Mouse (Mus musculus): Measurements from ENCODE around the gene Cyp1a1. TPM values are rescaled to one million over a fixed set of nuclear protein-coding genes. Genes with fewer than 3 reads are reported as not detected.

Gene Cyp1a1
- polyA plus RNA-seq, 1 experiment from 2014 or later = 0.19 TPM

DNA sequence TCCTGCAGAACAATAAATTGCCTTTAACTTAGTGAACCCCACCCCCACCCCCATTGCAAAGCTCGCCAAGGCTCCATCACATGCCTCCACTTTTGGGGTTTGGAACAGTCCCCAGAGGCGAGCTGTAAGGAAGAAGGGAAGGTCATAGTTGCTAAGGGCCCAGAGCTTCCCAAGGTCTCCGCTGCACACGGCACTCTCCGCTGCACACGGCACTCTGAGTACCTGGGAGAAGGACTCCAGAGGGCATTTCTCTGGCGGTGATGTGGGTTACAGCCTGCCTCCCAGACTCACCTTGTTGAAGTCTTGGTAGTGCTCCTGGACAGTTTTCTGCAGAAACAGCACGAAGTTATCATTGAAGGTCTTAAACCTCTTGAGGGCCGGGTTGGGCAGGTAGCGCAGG is 6.3 kb upstream of the Cyp1a1 start:
- H3K27ac ChIP-seq = no peak overlapping the region
- ATAC-seq = no peak
- WGBS (ENCODE audit: insufficient replicate concordance) = 68% methylated on average over 10 of the region's 10 CpGs

DNA sequence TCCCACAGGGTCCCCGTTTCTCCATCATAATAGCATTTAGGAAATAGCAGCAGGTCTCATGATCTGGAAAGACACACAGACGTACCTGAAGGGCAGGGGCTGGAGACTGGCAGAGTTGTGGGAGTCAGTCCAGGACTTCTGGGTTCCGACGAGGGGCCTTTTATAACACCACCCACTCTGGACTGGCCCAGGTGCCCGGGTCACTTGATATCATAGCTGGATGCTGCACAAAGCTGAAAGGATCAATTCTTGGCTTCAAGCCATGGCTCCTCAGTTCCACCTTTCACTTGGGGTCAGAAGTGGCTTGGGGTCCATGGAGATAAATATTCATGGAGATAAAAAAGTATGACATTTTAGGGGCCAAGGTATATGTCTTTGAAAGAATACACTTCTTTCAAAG is 4.2 kb upstream of the Cyp1a1 start, which contains the start of gene Cyp1a2:
Cyp1a2 (minus strand) TSS at position 184 of the 400 bp plus-strand sequence.
- WGBS (ENCODE audit: insufficient replicate concordance) = 55% methylated on average over 5 of the region's 5 CpGs

More for the DNA sequence above, 6.3 kb upstream of the Cyp1a1 start:
- H3K9ac ChIP-seq = no peak overlapping the region
- no peaks in the 10 kb centered on the region for H3K4me1 ChIP-seq
- H3K4me2 ChIP-seq = no peak overlapping the region
- no peaks in the 10 kb centered on the region for H3K36me3 ChIP-seq
- H3K27me3 ChIP-seq (replicated peaks) = peaks cover 23% of the 10 kb centered on the region
- H3K9me3 ChIP-seq (replicated peaks) = no peaks in the 10 kb centered on the region
- H3K4me3 ChIP-seq = no peak overlapping the region

DNA sequence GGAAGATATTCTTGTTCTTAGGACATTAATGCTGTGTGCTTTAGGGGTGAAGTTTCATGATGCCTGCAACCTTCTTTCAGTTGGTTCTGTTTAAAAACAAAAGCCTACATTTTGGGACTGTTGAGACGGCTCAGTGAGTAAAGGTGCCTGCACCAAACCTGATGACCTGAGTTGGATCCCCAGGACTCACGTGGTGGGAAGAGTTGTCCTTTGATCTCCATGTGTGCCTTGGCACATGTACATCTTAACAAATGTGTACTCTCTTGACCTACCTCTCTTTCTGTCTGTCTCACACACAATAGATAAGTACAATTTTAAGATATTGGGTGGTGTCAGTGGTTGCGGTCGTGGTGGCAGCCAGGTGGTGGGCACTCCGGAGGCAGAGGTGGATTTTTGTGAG is 1.7 kb upstream of the Cyp1a1 start:
- Histone ChIP-seq H3K27ac (no peak overlapping the region), H3K4me2 (no peak overlapping the region), H3K36me3 (no peaks in the 10 kb centered on the region), H3K9ac (no peak overlapping the region), H3K4me1 (peaks cover 14% of the 10 kb centered on the region; the same call in 1 of the 2 replicates), H3K27me3 (replicated peaks) (peaks cover 20% of the 10 kb centered on the region), H3K9me3 (replicated peaks) (no peaks in the 10 kb centered on the region), H3K4me3 (no peak overlapping the region)
- WGBS (ENCODE audit: insufficient replicate concordance) = 70% methylated on average over 5 of the region's 5 CpGs
- no peak for ATAC-seq

More for the DNA sequence above, 4.2 kb upstream of the Cyp1a1 start, which contains the start of gene Cyp1a2:
- Histone ChIP-seq H3K27me3 (replicated peaks) (peaks cover 23% of the 10 kb centered on the region), H3K4me1 (peaks cover 12% of the 10 kb centered on the region; the same call in 1 of the 2 replicates), H3K9me3 (replicated peaks) (no peaks in the 10 kb centered on the region), H3K9ac (no peak within 1 kb of the TSS), H3K4me2 (no peak within 1 kb of the TSS), H3K4me3 (no peak within 1 kb of the TSS), H3K27ac (no peak within 1 kb of the TSS), H3K36me3 (no peaks in the 10 kb centered on the region)
- ATAC-seq = no peak

DNA sequence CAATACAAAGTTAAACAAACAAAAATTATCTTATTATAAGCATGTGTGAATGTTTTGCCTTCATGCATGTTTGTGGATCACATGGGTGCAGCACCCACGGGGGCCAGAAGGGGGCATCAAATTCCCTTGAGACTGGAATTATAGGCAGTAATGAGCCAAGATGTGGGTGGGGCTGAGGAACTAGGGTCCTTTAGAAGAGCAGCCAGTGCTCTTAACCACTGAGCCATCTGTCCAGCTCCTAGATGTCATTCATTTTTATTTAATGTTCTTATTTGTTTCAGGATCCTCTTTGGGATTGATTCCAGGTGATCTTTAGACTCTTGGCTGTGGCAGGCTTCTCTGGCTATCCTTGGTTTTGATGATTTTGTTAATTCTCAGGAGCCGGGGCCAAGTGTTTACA is 430 bp downstream of the Cyp1a1 start:
- ATAC-seq = no peak
- H3K9me3 ChIP-seq (replicated peaks) = no peaks in the 10 kb centered on the region
- no peak overlapping the region for H3K9ac ChIP-seq
- H3K27ac ChIP-seq = no peak overlapping the region
- no peak overlapping the region for H3K4me2 ChIP-seq
- no peak overlapping the region for H3K4me3 ChIP-seq
- 43% methylated on average over 2 of the region's 2 CpGs for WGBS (ENCODE audit: insufficient replicate concordance)
- no peaks in the 10 kb centered on the region for H3K36me3 ChIP-seq
- H3K27me3 ChIP-seq (replicated peaks) = peaks cover 18% of the 10 kb centered on the region
- H3K4me1 ChIP-seq = peaks cover 14% of the 10 kb centered on the region; the same call in 1 of the 2 replicates

DNA sequence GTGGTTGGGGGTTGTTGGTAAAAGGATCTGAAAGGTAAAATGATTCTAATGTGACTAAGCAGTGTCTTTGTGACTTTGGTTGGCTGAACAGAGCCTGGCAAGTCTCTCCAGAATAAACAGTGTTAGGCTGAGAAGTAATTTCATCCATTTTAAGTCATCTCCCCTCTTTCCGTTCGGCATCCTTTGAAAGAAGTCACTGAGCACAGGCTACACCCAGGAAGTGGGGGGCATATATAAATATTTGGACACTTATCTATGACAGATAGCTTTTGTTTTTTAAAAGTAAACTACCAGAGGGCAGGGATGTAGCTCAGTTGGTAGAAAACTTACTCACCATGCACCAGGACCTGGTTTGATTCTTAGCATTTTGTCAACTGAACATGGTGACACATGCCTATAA is 878 bp downstream of the Cyp1a1 start:
- WGBS (ENCODE audit: insufficient replicate concordance) = 72% methylated on average over 2 of the region's 2 CpGs
- H3K9ac ChIP-seq = no peak overlapping the region
- no peaks in the 10 kb centered on the region for H3K9me3 ChIP-seq (replicated peaks)

DNA sequence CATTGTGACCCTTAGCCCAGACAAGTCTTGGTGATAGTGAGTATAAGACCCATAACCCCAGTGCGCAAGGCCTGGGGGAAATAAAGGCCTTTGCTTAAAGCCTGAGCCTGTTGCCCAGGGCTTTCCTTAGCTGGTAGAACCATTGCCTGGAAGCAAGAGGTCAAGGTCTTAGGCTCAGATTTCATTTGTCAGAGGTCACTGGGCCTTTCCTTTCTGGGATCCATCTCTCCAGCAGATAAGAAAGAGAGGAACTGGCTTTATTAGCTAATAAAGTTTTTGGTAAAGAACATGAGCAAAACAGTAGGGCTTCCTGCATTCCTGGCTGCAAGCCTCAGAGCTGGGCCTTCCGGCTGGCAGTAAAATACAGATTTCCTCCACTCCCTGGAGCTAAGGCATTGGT is 6.4 kb downstream of the Cyp1a1 start:
- 80% methylated on average over 2 of the region's 2 CpGs for WGBS (ENCODE audit: insufficient replicate concordance)
- no peak for ATAC-seq
- H3K27me3 ChIP-seq (replicated peaks) = peaks cover 64% of the 10 kb centered on the region

More for the DNA sequence above, 878 bp downstream of the Cyp1a1 start:
- peaks cover 17% of the 10 kb centered on the region for H3K27me3 ChIP-seq (replicated peaks)
- H3K36me3 ChIP-seq = no peaks in the 10 kb centered on the region
- no peak overlapping the region for H3K4me3 ChIP-seq
- H3K27ac ChIP-seq = no peak overlapping the region
- no peak overlapping the region for H3K4me2 ChIP-seq
- no peak for ATAC-seq
- peaks cover 14% of the 10 kb centered on the region; the same call in 1 of the 2 replicates for H3K4me1 ChIP-seq

DNA sequence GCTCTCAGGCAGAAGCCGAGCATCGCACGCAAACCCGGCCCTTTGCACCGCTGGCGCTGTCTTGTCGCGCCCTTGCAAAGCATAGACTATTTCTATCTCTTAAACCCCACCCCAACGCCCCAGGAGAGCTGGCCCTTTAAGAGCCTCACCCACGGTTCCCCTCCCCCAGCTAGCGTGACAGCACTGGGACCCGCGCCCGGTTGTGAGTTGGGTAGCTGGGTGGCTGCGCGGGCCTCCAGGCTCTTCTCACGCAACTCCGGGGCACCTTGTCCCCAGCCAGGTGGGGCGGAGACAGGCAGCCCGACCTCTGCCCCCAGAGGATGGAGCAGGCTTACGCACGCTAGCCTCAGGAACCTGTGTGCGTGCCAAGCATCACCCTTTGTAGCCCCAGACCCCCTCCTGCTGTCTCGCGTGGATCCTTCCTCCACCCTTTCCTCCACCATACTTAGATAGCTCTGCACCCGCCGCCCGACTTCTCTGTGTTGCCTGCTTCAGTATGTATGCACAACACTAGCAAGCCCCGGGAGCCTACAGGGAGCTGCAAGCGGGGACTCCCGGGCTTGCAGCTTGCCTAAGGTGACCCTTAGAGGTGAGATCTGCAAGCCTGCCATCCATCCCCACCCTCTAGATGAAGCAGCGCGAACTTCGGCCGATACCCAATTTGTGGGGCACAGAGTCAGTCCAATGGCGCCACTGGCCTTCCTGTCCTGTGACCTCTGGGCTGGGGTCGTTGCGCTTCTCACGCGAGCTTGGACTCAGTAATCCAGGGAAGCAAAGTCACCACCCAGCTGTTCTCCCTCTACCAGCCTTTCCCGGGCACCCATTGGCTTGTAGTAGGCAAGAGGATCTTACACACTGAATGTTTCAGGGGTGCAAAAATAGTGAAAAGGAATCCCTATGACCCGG is 8.9 kb downstream of the Cyp1a1 start:
- Histone ChIP-seq H3K27me3 (replicated peaks) (peaks cover 70% of the 10 kb centered on the region), H3K9me3 (replicated peaks) (no peaks in the 10 kb centered on the region), H3K4me1 (peaks cover 24% of the 10 kb centered on the region), H3K4me3 (peak overlapping the region; percentile 53), H3K27ac (no peak overlapping the region), H3K4me2 (peak overlapping the region; percentile 85), H3K9ac (peak overlapping the region; percentile 52), H3K36me3 (no peaks in the 10 kb centered on the region)
- ATAC-seq = peak; percentile 47
- 2% methylated on average over 42 of the region's 42 CpGs for WGBS (ENCODE audit: insufficient replicate concordance)

More for the DNA sequence above, 6.4 kb downstream of the Cyp1a1 start:
- H3K9ac ChIP-seq = no peak overlapping the region
- H3K4me1 ChIP-seq = peaks cover 24% of the 10 kb centered on the region
- no peaks in the 10 kb centered on the region for H3K9me3 ChIP-seq (replicated peaks)
- H3K4me3 ChIP-seq = no peak overlapping the region
- no peaks in the 10 kb centered on the region for H3K36me3 ChIP-seq
- no peak overlapping the region for H3K27ac ChIP-seq
- H3K4me2 ChIP-seq = no peak overlapping the region

DNA sequence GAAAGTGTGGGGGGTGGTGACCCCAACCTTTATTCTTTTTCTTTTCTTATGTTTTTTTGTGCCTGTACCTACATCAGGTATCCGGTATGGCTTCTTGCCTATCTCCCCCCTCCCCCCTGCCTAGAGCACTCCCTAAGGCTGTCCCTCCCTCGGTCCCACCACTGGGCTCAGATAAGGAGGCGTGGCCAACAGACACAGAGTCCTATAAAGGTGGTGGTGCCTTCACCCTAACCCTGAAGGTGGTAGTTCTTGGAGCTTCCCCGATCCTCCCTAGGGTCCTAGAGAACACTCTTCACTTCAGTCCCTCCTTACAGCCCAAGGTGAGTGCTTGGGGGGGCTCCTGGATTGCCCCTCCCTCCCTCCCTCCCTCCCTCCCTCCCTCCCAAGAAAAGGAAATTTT is 9.7 kb downstream of the Cyp1a1 start:
- peak; percentile 76 for ATAC-seq
- Histone ChIP-seq H3K4me3 (peak overlapping the region; percentile 53), H3K27me3 (replicated peaks) (peaks cover 65% of the 10 kb centered on the region), H3K36me3 (no peaks in the 10 kb centered on the region), H3K4me1 (peaks cover 24% of the 10 kb centered on the region), H3K9me3 (replicated peaks) (no peaks in the 10 kb centered on the region), H3K4me2 (peak overlapping the region; percentile 85), H3K27ac (no peak overlapping the region), H3K9ac (no peak overlapping the region)
- 8% methylated on average over 4 of the region's 4 CpGs for WGBS (ENCODE audit: insufficient replicate concordance)

DNA sequence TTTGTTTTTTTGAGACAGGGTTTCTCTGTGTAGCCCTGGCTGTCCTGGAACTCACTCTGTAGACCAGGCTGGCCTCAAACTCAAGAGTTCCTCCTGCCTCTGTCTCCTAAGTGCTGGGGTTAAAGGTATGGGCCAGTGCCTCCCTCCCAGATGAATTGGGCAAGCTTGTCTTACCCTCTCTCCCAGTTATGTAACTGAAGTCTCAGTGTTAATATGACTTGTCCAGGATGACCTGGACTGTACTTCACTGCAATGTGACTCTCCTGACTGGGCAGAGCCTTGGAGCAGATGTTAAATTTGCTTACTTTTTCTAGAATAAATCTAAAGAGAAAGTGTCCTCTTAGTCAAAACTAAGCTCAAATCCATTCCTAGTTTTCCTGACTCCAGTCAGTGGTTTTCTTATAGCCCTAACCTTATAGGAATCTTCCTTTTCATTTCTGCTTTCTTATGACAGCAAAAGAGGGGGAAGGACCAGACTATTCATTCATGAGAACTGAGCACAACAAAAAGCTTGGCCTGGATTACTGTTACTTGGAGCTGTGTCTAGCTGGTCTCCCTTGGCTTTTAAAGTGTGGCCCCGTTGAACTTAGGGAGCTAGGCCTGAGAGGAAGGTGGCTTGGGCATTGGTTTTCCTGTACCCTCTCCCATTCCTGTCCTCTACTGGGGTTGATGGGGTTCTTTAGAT is 10.9 kb downstream of the Cyp1a1 start:
- Histone ChIP-seq H3K4me3 (no peak overlapping the region), H3K9me3 (replicated peaks) (no peaks in the 10 kb centered on the region), H3K27me3 (replicated peaks) (peaks cover 62% of the 10 kb centered on the region), H3K4me1 (peaks cover 24% of the 10 kb centered on the region), H3K9ac (no peak overlapping the region), H3K4me2 (no peak overlapping the region), H3K36me3 (no peaks in the 10 kb centered on the region), H3K27ac (no peak overlapping the region)
- ATAC-seq = no peak
- 67% methylated on average over 1 of the region's 1 CpGs for WGBS (ENCODE audit: insufficient replicate concordance)

DNA sequence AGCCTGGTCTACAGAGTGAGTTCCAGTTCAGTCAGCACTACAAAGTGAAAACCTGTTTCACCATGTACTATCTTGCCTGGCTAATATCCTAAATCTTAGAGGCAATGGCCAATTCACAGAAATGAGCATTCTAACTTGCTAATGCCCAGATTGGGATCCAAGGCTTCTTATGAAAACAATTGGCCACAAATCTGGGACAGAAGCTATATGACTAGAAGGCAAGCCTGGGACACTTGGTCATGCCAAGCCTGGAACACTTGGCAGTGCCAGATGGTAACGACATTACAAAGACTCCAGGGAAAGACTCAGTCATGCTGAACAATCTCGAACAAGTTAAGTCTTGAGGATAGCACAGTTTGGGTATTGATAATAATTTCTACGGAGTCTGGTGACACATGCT is 18.8 kb downstream of the Cyp1a1 start:
- Histone ChIP-seq H3K27ac (no peak overlapping the region), H3K4me2 (no peak overlapping the region), H3K9me3 (replicated peaks) (peaks cover 6% of the 10 kb centered on the region), H3K36me3 (peaks cover 8% of the 10 kb centered on the region; the same call in 1 of the 2 replicates), H3K27me3 (replicated peaks) (peaks cover 8% of the 10 kb centered on the region), H3K4me1 (peaks cover 29% of the 10 kb centered on the region), H3K4me3 (no peak overlapping the region), H3K9ac (no peak overlapping the region)
- 79% methylated on average over 3 of the region's 3 CpGs for WGBS (ENCODE audit: insufficient replicate concordance)
- no peak for ATAC-seq

DNA sequence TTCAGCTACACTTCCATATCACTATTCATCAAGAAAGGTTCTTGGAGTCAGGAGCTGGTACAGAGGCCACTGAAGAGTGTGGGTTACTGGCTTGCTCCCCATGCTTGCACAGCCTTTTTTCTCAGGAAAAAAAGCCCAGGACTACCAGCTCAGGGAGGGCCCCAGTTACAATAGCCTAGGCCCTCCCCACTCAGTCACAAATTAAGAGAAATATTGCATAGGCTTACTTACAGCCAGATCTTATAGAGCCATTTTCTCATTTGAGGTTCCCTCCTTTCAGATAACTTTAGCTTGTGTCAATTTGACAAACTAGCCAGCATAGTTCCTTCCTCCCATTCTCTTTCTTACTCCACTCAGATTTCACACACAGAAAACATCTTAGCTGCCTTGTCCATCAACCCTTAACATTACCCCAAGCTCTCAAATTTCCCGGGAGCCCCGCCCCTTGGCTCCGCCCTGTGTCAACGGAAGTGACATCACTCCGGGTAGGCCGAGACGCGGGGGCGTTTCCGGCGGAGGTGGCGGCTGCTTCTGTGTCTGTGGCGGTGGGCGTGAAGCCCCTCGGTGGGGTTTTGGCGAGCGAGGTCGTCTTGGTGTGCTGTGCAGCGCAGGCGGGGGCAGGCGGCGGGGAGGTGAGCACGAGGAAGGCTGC is 20.5 kb downstream of the Cyp1a1 start, which contains the start of gene Edc3:
Edc3 (plus strand) TSS at position 473 of the 652 bp plus-strand sequence.
- peak within 1 kb of the TSS; percentile 89 for H3K27ac ChIP-seq
- WGBS (ENCODE audit: insufficient replicate concordance) = under 1% methylated on average over 23 of the region's 23 CpGs
- ATAC-seq = peak; percentile 88
- H3K4me3 ChIP-seq = peak within 1 kb of the TSS; percentile 97
- peaks cover 6% of the 10 kb centered on the region for H3K9me3 ChIP-seq (replicated peaks)
- H3K36me3 ChIP-seq = peaks cover 22% of the 10 kb centered on the region
- H3K4me2 ChIP-seq = peak within 1 kb of the TSS; percentile 87
- H3K4me1 ChIP-seq = peaks cover 29% of the 10 kb centered on the region
- H3K9ac ChIP-seq = peak within 1 kb of the TSS; percentile 88
- peaks cover 2% of the 10 kb centered on the region; the same call in 1 of the 2 replicates for H3K27me3 ChIP-seq (replicated peaks)

Measured in liver, embryonic 12.5 days (tissue).